Mouse (Mus musculus) lung, adult 2 months (tissue): ENCODE measurements at regions not wholly inside any gene's neighbourhood (a gene's known extent, or its start where the extent isn't known, plus 50 kb on each side); places are given as distances from the start of the nearest gene placed in this dataset.

Source experiments
- CTCF ChIP-seq: fragments of 200-500 bp; IDR thresholded peaks from 2 replicates; pipeline ENCODE4 v1.5.1; 2011; ENCODE audit warnings: mild to moderate bottlenecking, low read length, control low read depth; ENCODE audit not compliant: insufficient read depth
- POLR2A ChIP-seq: fragments of 200-500 bp; IDR thresholded peaks from 2 replicates; pipeline ENCODE4 v1.6.1; 2011; ENCODE audit warnings: low read depth, mild to moderate bottlenecking, control low read depth, low read length, borderline replicate concordance; ENCODE audit errors: extremely low read depth

DNA sequence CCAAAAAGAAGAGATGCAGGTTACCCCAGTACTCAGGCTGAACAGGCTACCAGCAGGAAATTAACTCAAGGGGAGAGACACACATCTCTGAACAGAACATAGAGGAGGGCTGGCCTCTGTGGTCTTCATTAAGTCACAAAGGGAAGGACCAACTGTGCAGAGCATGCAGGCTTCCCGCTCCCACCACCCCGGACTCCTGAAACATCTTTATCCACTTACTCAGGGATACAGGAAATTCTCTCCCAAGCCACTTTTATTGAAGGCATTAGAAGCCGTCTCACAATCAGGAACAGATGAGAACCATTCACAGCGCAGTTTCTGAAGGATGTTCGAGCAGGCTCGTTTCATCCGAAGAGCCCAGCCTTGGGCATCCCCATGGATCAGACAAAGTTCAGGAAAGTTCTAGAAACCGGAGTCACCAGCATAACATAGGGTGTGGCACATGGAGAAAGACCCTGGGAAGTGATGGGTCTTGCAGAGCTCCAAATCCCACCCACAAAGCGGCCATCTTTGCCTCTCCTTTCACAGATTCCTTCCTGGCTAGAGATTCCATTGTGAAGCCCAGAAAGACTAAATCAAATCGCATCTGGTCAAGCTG, 55.9 kb upstream of the Zbtb40 start:
- TF ChIP-seq CTCF = no peak
- TF ChIP-seq POLR2A = no peak
